Mouse (Mus musculus) lung, postnatal 36 days (tissue): ENCODE measurements around the gene Ggnbp2.
A peak's percentile ranks its signal among the peaks of the same experiment; 100 is the strongest.

ENCODE experiments used
- DNase-seq: peaks from one replicate; pipeline ENCODE4 v3.0.0; 2022; ENCODE audit warnings: mixed read lengths

Gene Ggnbp2

GRCm38 (mm10) chr11:84822487-84822886 is 48.1 kb downstream of the Ggnbp2 start:
- DNase-seq: no peak

- DNase-seq: no peak
Measured at GRCm38 (mm10) chr11:84821131-84821770, 49.4 kb downstream of the Ggnbp2 start.

- DNase-seq: peak; percentile 98
Measured at GRCm38 (mm10) chr11:84818961-84819692, 51.5 kb downstream of the Ggnbp2 start, which contains the start of gene Mrm1. Mrm1 (minus strand) TSS chr11:84819515.

GRCm38 (mm10) chr11:84818085-84818960 is 52.3 kb downstream of the Ggnbp2 start:
- peak; percentile 90 for DNase-seq

- DNase-seq: peak; percentile 30
Measured at GRCm38 (mm10) chr11:84817362-84817761, 53.3 kb downstream of the Ggnbp2 start.

- peak; percentile 77 for DNase-seq
Measured at GRCm38 (mm10) chr11:84813724-84814510, 56.7 kb downstream of the Ggnbp2 start.

- DNase-seq: no peak
Measured at GRCm38 (mm10) chr11:84804373-84804772, 66.2 kb downstream of the Ggnbp2 start.

GRCm38 (mm10) chr11:84797627-84798353 is 72.8 kb downstream of the Ggnbp2 start:
- peak; percentile 75 for DNase-seq

- no peak for DNase-seq
Measured at GRCm38 (mm10) chr11:84797026-84797425, 73.6 kb downstream of the Ggnbp2 start.

GRCm38 (mm10) chr11:84794496-84795113 is 76.0 kb downstream of the Ggnbp2 start:
- peak; percentile 62 for DNase-seq

- no peak for DNase-seq
Measured at GRCm38 (mm10) chr11:84793545-84793944, 77.1 kb downstream of the Ggnbp2 start.

- no peak for DNase-seq
Measured at GRCm38 (mm10) chr11:84790383-84790782, 80.2 kb downstream of the Ggnbp2 start.
